Mouse (Mus musculus): ENCODE results near the gene Fhit. TPM values are rescaled to one million over a fixed set of nuclear protein-coding genes. Genes with fewer than 3 reads are reported as not detected.

The Fhit gene
- polyA plus RNA-seq, 1 experiment from 2014 or later: 4.6 TPM

- no peak for ATAC-seq (ENCODE audit: insufficient number of reproducible peaks, low FRiP score)
- no peaks in the 10 kb centered on the region for H3K36me3 ChIP-seq
Measured at GRCm38 (mm10) chr14:10211184-10211583, 950.7 kb downstream of the Fhit start.

GRCm38 (mm10) chr14:10209007-10209406, 952.8 kb downstream of the Fhit start:
- Histone ChIP-seq H3K27ac (ENCODE audit: poor library complexity, severe bottlenecking) (no peak overlapping the region), H3K4me1 (replicated peaks) (0 out of 2 replicates have a peak, but pooled peaks cover 9% of the 10 kb centered on the region), H3K9ac (no peak overlapping the region), H3K36me3 (no peaks in the 10 kb centered on the region), H3K9me3 (replicated peaks) (no peaks in the 10 kb centered on the region), H3K4me3 (no peak overlapping the region), H3K4me2 (no peak overlapping the region), H3K27me3 (replicated peaks) (no peaks in the 10 kb centered on the region)
- no peak for ATAC-seq (ENCODE audit: insufficient number of reproducible peaks, low FRiP score)
- WGBS: 77% methylated on average over 3 of the region's 3 CpGs

More at GRCm38 (mm10) chr14:10211184-10211583, 950.7 kb downstream of the Fhit start:
- Histone ChIP-seq H3K27me3 (replicated peaks) (no peaks in the 10 kb centered on the region), H3K4me2 (no peak overlapping the region), H3K9ac (no peak overlapping the region), H3K27ac (ENCODE audit: poor library complexity, severe bottlenecking) (no peak overlapping the region), H3K9me3 (replicated peaks) (no peaks in the 10 kb centered on the region), H3K4me1 (replicated peaks) (0 out of 2 replicates have a peak, but pooled peaks cover 9% of the 10 kb centered on the region), H3K4me3 (no peak overlapping the region)
- 56% methylated on average over 5 of the region's 5 CpGs for WGBS

GRCm38 (mm10) chr14:10205699-10206098, 956.1 kb downstream of the Fhit start:
- H3K9ac ChIP-seq: no peak overlapping the region
- no peaks in the 10 kb centered on the region for H3K36me3 ChIP-seq
- H3K4me1 ChIP-seq (replicated peaks): peaks cover 8% of the 10 kb centered on the region; the same call in 1 of the 2 replicates
- H3K4me3 ChIP-seq: no peak overlapping the region
- no peak for ATAC-seq (ENCODE audit: insufficient number of reproducible peaks, low FRiP score)
- H3K4me2 ChIP-seq: no peak overlapping the region
- 89% methylated on average over 5 of the region's 5 CpGs for WGBS
- no peaks in the 10 kb centered on the region for H3K9me3 ChIP-seq (replicated peaks)
- H3K27me3 ChIP-seq (replicated peaks): no peaks in the 10 kb centered on the region
- H3K27ac ChIP-seq (ENCODE audit: poor library complexity, severe bottlenecking): no peak overlapping the region

- no peaks in the 10 kb centered on the region for H3K9me3 ChIP-seq (replicated peaks)
- WGBS: 78% methylated on average over 4 of the region's 4 CpGs
- no peaks in the 10 kb centered on the region for H3K36me3 ChIP-seq
- H3K9ac ChIP-seq: no peak overlapping the region
- H3K4me3 ChIP-seq: no peak overlapping the region
- peaks cover 8% of the 10 kb centered on the region; the same call in 1 of the 2 replicates for H3K4me1 ChIP-seq (replicated peaks)
- no peak overlapping the region for H3K4me2 ChIP-seq
- no peaks in the 10 kb centered on the region for H3K27me3 ChIP-seq (replicated peaks)
- no peak for ATAC-seq (ENCODE audit: insufficient number of reproducible peaks, low FRiP score)
- no peak overlapping the region for H3K27ac ChIP-seq (ENCODE audit: poor library complexity, severe bottlenecking)
Measured at GRCm38 (mm10) chr14:10205290-10205689, 956.5 kb downstream of the Fhit start.

- Histone ChIP-seq H3K4me3 (no peak overlapping the region), H3K27ac (ENCODE audit: poor library complexity, severe bottlenecking) (peak overlapping the region; percentile 64), H3K27me3 (replicated peaks) (no peaks in the 10 kb centered on the region), H3K4me1 (replicated peaks) (peaks cover 14% of the 10 kb centered on the region), H3K4me2 (peak overlapping the region; percentile 41), H3K9ac (no peak overlapping the region), H3K9me3 (replicated peaks) (no peaks in the 10 kb centered on the region), H3K36me3 (no peaks in the 10 kb centered on the region)
- WGBS: 29% methylated on average over 5 of the region's 5 CpGs
- ATAC-seq (ENCODE audit: insufficient number of reproducible peaks, low FRiP score): peak; percentile 85
Measured at GRCm38 (mm10) chr14:10194130-10194529, 967.7 kb downstream of the Fhit start.

GRCm38 (mm10) chr14:10171761-10172160, 990.1 kb downstream of the Fhit start:
- no peaks in the 10 kb centered on the region for H3K36me3 ChIP-seq
- peaks cover 8% of the 10 kb centered on the region; the same call in 1 of the 2 replicates for H3K9me3 ChIP-seq (replicated peaks)

GRCm38 (mm10) chr14:10166641-10167429, 995.0 kb downstream of the Fhit start:
- Histone ChIP-seq H3K4me3 (no peak overlapping the region), H3K4me1 (replicated peaks) (no peaks in the 10 kb centered on the region), H3K27me3 (replicated peaks) (no peaks in the 10 kb centered on the region), H3K27ac (ENCODE audit: poor library complexity, severe bottlenecking) (no peak overlapping the region), H3K4me2 (no peak overlapping the region), H3K9ac (no peak overlapping the region), H3K36me3 (no peaks in the 10 kb centered on the region), H3K9me3 (replicated peaks) (peaks cover 8% of the 10 kb centered on the region; the same call in 1 of the 2 replicates)
- ATAC-seq (ENCODE audit: insufficient number of reproducible peaks, low FRiP score): no peak
- 72% methylated on average over 6 of the region's 6 CpGs for WGBS

More at GRCm38 (mm10) chr14:10171761-10172160, 990.1 kb downstream of the Fhit start:
- H3K4me2 ChIP-seq: no peak overlapping the region
- H3K9ac ChIP-seq: no peak overlapping the region
- ATAC-seq (ENCODE audit: insufficient number of reproducible peaks, low FRiP score): no peak
- H3K27ac ChIP-seq (ENCODE audit: poor library complexity, severe bottlenecking): no peak overlapping the region
- no peaks in the 10 kb centered on the region for H3K4me1 ChIP-seq (replicated peaks)
- no peaks in the 10 kb centered on the region for H3K27me3 ChIP-seq (replicated peaks)
- 88% methylated on average over 2 of the region's 2 CpGs for WGBS
- no peak overlapping the region for H3K4me3 ChIP-seq

GRCm38 (mm10) chr14:10149872-10150271, 1012.0 kb downstream of the Fhit start:
- no peaks in the 10 kb centered on the region for H3K9me3 ChIP-seq (replicated peaks)
- 53% methylated on average over 5 of the region's 5 CpGs for WGBS
- H3K4me3 ChIP-seq: no peak overlapping the region
- H3K4me2 ChIP-seq: no peak overlapping the region
- no peak for ATAC-seq (ENCODE audit: insufficient number of reproducible peaks, low FRiP score)
- no peak overlapping the region for H3K9ac ChIP-seq
- no peaks in the 10 kb centered on the region for H3K36me3 ChIP-seq
- H3K27me3 ChIP-seq (replicated peaks): no peaks in the 10 kb centered on the region
- no peaks in the 10 kb centered on the region for H3K4me1 ChIP-seq (replicated peaks)
- no peak overlapping the region for H3K27ac ChIP-seq (ENCODE audit: poor library complexity, severe bottlenecking)

- Histone ChIP-seq H3K4me3 (no peak overlapping the region), H3K27ac (ENCODE audit: poor library complexity, severe bottlenecking) (no peak overlapping the region), H3K4me2 (no peak overlapping the region), H3K27me3 (replicated peaks) (no peaks in the 10 kb centered on the region), H3K9me3 (replicated peaks) (no peaks in the 10 kb centered on the region), H3K4me1 (replicated peaks) (no peaks in the 10 kb centered on the region), H3K36me3 (no peaks in the 10 kb centered on the region), H3K9ac (no peak overlapping the region)
- ATAC-seq (ENCODE audit: insufficient number of reproducible peaks, low FRiP score): no peak
Measured at GRCm38 (mm10) chr14:10139311-10139710, 1022.5 kb downstream of the Fhit start.

- Histone ChIP-seq H3K4me1 (replicated peaks) (no peaks in the 10 kb centered on the region), H3K27ac (ENCODE audit: poor library complexity, severe bottlenecking) (no peak overlapping the region), H3K9me3 (replicated peaks) (peaks cover 4% of the 10 kb centered on the region; the same call in 1 of the 2 replicates), H3K36me3 (no peaks in the 10 kb centered on the region), H3K9ac (no peak overlapping the region), H3K4me3 (no peak overlapping the region), H3K27me3 (replicated peaks) (no peaks in the 10 kb centered on the region), H3K4me2 (no peak overlapping the region)
- ATAC-seq (ENCODE audit: insufficient number of reproducible peaks, low FRiP score): no peak
- 86% methylated on average over 10 of the region's 10 CpGs for whole genome bisulfite sequencing
Measured at GRCm38 (mm10) chr14:10133873-10134272, 1028.0 kb downstream of the Fhit start.

GRCm38 (mm10) chr14:10129675-10130074, 1032.2 kb downstream of the Fhit start:
- H3K9ac ChIP-seq: no peak overlapping the region
- H3K4me3 ChIP-seq: no peak overlapping the region
- no peaks in the 10 kb centered on the region for H3K4me1 ChIP-seq (replicated peaks)
- H3K4me2 ChIP-seq: no peak overlapping the region
- WGBS: 93% methylated on average over 4 of the region's 4 CpGs
- ATAC-seq (ENCODE audit: insufficient number of reproducible peaks, low FRiP score): no peak
- H3K27ac ChIP-seq (ENCODE audit: poor library complexity, severe bottlenecking): no peak overlapping the region
- no peaks in the 10 kb centered on the region for H3K27me3 ChIP-seq (replicated peaks)
- no peaks in the 10 kb centered on the region for H3K36me3 ChIP-seq
- peaks cover 4% of the 10 kb centered on the region; the same call in 1 of the 2 replicates for H3K9me3 ChIP-seq (replicated peaks)
